Mouse (Mus musculus) lung, postnatal 0 days (tissue): ENCODE measurements around the gene Nlgn2.

Experiments used
- CTCF ChIP-seq: IDR thresholded peaks from 2 replicates; pipeline ENCODE4 v1.5.1; 2016; ENCODE audit warnings: antibody characterized with exemption, mild to moderate bottlenecking
- EP300 ChIP-seq: IDR thresholded peaks from 2 replicates; pipeline ENCODE4 v1.6.1; 2016; ENCODE audit warnings: antibody characterized with exemption, mild to moderate bottlenecking, control low read depth

GRCm38 (mm10) chr11:69807641-69808040 is 29.9 kb downstream of the Nlgn2 start:
- TF ChIP-seq CTCF (no peak), EP300 (no peak)
